Mouse (Mus musculus) small intestine, adult 2 months (tissue): ENCODE measurements at regions not wholly inside any gene's neighbourhood (a gene's known extent, or its start where the extent isn't known, plus 50 kb on each side); places are given as distances from the start of the nearest gene placed in this dataset.

Source experiments
- H3K27ac ChIP-seq: fragments of 200-500 bp; 2 replicates; pipeline ENCODE4 v1.5.1; 2012; ENCODE audit warnings: low read depth, low read length, control low read depth, inconsistent platforms; ENCODE audit not compliant: insufficient read depth
- H3K27me3 ChIP-seq: fragments of 200-500 bp; 2 replicates; pipeline ENCODE4 v1.6.1; 2012; ENCODE audit warnings: mild to moderate bottlenecking, moderate library complexity, low read length, inconsistent platforms; ENCODE audit not compliant: control insufficient read depth, insufficient read depth
- H3K36me3 ChIP-seq: fragments of 200-500 bp; 2 replicates; pipeline ENCODE4 v1.6.1; 2012; ENCODE audit warnings: mild to moderate bottlenecking, low read length, control low read depth, inconsistent platforms; ENCODE audit not compliant: control insufficient read depth, insufficient read depth
- H3K4me1 ChIP-seq: fragments of 200-500 bp; 2 replicates; pipeline ENCODE4 v1.6.1; 2012; ENCODE audit warnings: low read length, inconsistent platforms, mixed read lengths; ENCODE audit not compliant: control insufficient read depth, insufficient read depth, insufficient read length
- H3K4me3 ChIP-seq: fragments of 200-500 bp; 2 replicates; pipeline ENCODE4 v1.5.1; 2012; ENCODE audit warnings: low read depth, mild to moderate bottlenecking, control low read depth, inconsistent platforms, low read length, moderate library complexity
- CTCF ChIP-seq: fragments of 200-500 bp; IDR thresholded peaks from 2 replicates; pipeline ENCODE4 v1.5.1; 2012; ENCODE audit warnings: low read depth, mild to moderate bottlenecking, control low read depth, inconsistent platforms, low read length, moderate library complexity, mixed read lengths; ENCODE audit not compliant: insufficient replicate concordance, insufficient read length; ENCODE audit errors: extremely low read depth
- POLR2A ChIP-seq: fragments of 200-500 bp; IDR thresholded peaks from 2 replicates; pipeline ENCODE4 v1.6.1; 2012; ENCODE audit warnings: low read depth, mild to moderate bottlenecking, control low read depth, inconsistent platforms, low read length, moderate library complexity
- WGBS: fragments of 180-500 bp; shearing (Covaris S2); methylation state at CpG from one replicate; pipeline ENCODE4 v1.1.7; 2018; 5-methylcytosine and 5-hydroxymethylcytosine counted together

- 69% methylated on average over 7 of the region's 7 CpGs for WGBS
- H3K4me3 ChIP-seq = no peak overlapping the region
- TF ChIP-seq POLR2A (no peak), CTCF (no peak)
These were observed 54.0 kb upstream of the Enpep start for GRCm38 (mm10) chr3:129386522-129386921.

GRCm38 (mm10) chr3:129390506-129390905, 58.0 kb upstream of the Enpep start:
- H3K27ac ChIP-seq = no peak overlapping the region
- H3K4me3 ChIP-seq = no peak overlapping the region
- 96% methylated on average over 11 of the region's 11 CpGs for WGBS
- TF ChIP-seq CTCF = no peak
- no peak for TF ChIP-seq POLR2A
- H3K27me3 ChIP-seq = no peaks in the 10 kb centered on the region
- no peaks in the 10 kb centered on the region for H3K36me3 ChIP-seq
- H3K4me1 ChIP-seq = no peaks in the 10 kb centered on the region

More at GRCm38 (mm10) chr3:129386522-129386921, 54.0 kb upstream of the Enpep start:
- H3K36me3 ChIP-seq = no peaks in the 10 kb centered on the region
- no peak overlapping the region for H3K27ac ChIP-seq
- peaks cover under 1% of the 10 kb centered on the region; the same call in 1 of the 2 replicates for H3K4me1 ChIP-seq
- H3K27me3 ChIP-seq = no peaks in the 10 kb centered on the region

GRCm38 (mm10) chr3:129391888-129392813, 59.6 kb upstream of the Enpep start:
- H3K27me3 ChIP-seq = no peaks in the 10 kb centered on the region
- H3K4me1 ChIP-seq = no peaks in the 10 kb centered on the region
- H3K4me3 ChIP-seq = no peak overlapping the region
- 68% methylated on average over 14 of the region's 14 CpGs for WGBS
- TF ChIP-seq POLR2A (no peak), CTCF (no peak)
- H3K27ac ChIP-seq = no peak overlapping the region
- no peaks in the 10 kb centered on the region for H3K36me3 ChIP-seq

- H3K4me3 ChIP-seq = peak overlapping the region; percentile 45
- H3K36me3 ChIP-seq = no peaks in the 10 kb centered on the region
- no peak overlapping the region for H3K27ac ChIP-seq
- TF ChIP-seq CTCF (no peak), POLR2A (no peak)
- H3K4me1 ChIP-seq = no peaks in the 10 kb centered on the region
- 78% methylated on average over 23 of the region's 23 CpGs for WGBS
- no peaks in the 10 kb centered on the region for H3K27me3 ChIP-seq
These were observed 60.6 kb upstream of the Enpep start for GRCm38 (mm10) chr3:129392814-129393804.

- Histone ChIP-seq H3K4me3 (no peak overlapping the region), H3K36me3 (no peaks in the 10 kb centered on the region), H3K4me1 (no peaks in the 10 kb centered on the region), H3K27me3 (no peaks in the 10 kb centered on the region), H3K27ac (no peak overlapping the region)
- TF ChIP-seq CTCF = no peak
- no peak for TF ChIP-seq POLR2A
- 37% methylated on average over 4 of the region's 4 CpGs for WGBS
These were observed 65.0 kb upstream of the Enpep start for GRCm38 (mm10) chr3:129397481-129397880.

DNA sequence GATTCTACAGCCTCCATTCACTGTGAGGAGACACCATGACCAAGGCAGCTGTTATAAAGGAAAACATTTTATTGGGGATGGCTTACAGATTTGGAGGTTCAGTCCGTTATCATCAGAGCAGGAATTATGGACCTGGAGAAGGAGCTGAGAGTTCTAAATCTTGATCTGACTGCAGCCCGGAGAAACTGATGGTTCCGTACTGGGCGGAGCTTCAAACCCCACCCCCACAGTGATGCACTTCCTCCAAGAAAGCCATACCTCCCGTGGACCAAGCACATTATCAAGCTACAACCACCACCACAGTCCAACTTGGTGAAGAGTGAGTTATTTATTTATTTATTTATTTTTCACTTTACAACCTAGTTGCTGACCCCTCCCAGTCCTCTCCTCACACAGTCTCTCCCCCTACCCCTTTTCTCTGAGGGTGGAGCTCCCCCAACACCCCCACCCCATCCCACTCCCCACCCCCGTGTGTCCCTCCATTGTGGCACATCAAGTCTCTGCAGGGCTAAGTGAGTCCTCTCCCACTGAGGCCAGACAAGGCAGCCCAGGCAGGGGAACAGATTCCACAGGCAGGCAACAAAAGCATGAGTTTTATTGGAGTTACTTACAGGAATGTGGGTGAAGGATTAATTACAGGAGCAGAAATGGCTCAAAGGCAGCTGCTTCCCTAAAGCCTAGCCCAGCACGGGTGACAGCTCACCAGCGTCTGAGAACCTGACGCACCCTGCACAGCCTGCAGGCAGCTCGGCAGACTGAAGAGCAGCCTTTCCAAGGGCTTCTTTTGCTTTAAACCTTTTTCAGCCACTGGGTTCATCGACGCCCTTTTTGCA, 67.8 kb upstream of the Enpep start:
- Histone ChIP-seq H3K36me3 (no peaks in the 10 kb centered on the region), H3K4me3 (no peak overlapping the region), H3K27me3 (no peaks in the 10 kb centered on the region), H3K4me1 (no peaks in the 10 kb centered on the region), H3K27ac (no peak overlapping the region)
- TF ChIP-seq POLR2A (no peak), CTCF (no peak)
- 81% methylated on average over 12 of the region's 12 CpGs for WGBS
